Mouse (Mus musculus): ENCODE measurements around the gene 1700016K19Rik. TPM values are rescaled to one million over a fixed set of nuclear protein-coding genes. Genes with fewer than 3 reads are reported as not detected.

The 1700016K19Rik gene
- polyA plus RNA-seq, 1 experiment = not detected

GRCm38 (mm10) chr11:76010838-76011624, 11.3 kb downstream of the 1700016K19Rik start:
- TF ChIP-seq GATA1 (IDR thresholded peaks at IDR 0.05; ENCODE audit: low read length) = no peak

GRCm38 (mm10) chr11:76015251-76015650, 15.5 kb downstream of the 1700016K19Rik start:
- TF ChIP-seq GATA1 (IDR thresholded peaks at IDR 0.05; ENCODE audit: low read length) = no peak

GRCm38 (mm10) chr11:76015814-76016213, 16.1 kb downstream of the 1700016K19Rik start:
- TF ChIP-seq GATA1 (IDR thresholded peaks at IDR 0.05; ENCODE audit: low read length) = no peak

GRCm38 (mm10) chr11:76019879-76020278, 20.2 kb downstream of the 1700016K19Rik start:
- no peak for TF ChIP-seq GATA1 (IDR thresholded peaks at IDR 0.05; ENCODE audit: low read length)

GRCm38 (mm10) chr11:76020916-76021315, 21.2 kb downstream of the 1700016K19Rik start:
- TF ChIP-seq GATA1 (IDR thresholded peaks at IDR 0.05; ENCODE audit: low read length) = no peak

GRCm38 (mm10) chr11:76025080-76025583, 25.4 kb downstream of the 1700016K19Rik start:
- no peak for TF ChIP-seq GATA1 (IDR thresholded peaks at IDR 0.05; ENCODE audit: low read length)

- no peak for TF ChIP-seq GATA1 (IDR thresholded peaks at IDR 0.05; ENCODE audit: low read length)
Measured at GRCm38 (mm10) chr11:76026527-76027138, 26.9 kb downstream of the 1700016K19Rik start.

- no peak for TF ChIP-seq GATA1 (IDR thresholded peaks at IDR 0.05; ENCODE audit: low read length)
Measured at GRCm38 (mm10) chr11:76027139-76028071, 27.7 kb downstream of the 1700016K19Rik start, which contains the start of gene Rflnb. Gene Rflnb (minus strand): TSS chr11:76027782.

- TF ChIP-seq GATA1 (IDR thresholded peaks at IDR 0.05; ENCODE audit: low read length) = no peak
Measured at GRCm38 (mm10) chr11:76028072-76028465, 28.4 kb downstream of the 1700016K19Rik start.

- TF ChIP-seq GATA1 (IDR thresholded peaks at IDR 0.05; ENCODE audit: low read length) = no peak
Measured at GRCm38 (mm10) chr11:76033359-76033758, 33.6 kb downstream of the 1700016K19Rik start.

- no peak for TF ChIP-seq GATA1 (IDR thresholded peaks at IDR 0.05; ENCODE audit: low read length)
Measured at GRCm38 (mm10) chr11:76033836-76034235, 34.1 kb downstream of the 1700016K19Rik start.

- TF ChIP-seq GATA1 (IDR thresholded peaks at IDR 0.05; ENCODE audit: low read length) = no peak
Measured at GRCm38 (mm10) chr11:76035182-76035581, 35.5 kb downstream of the 1700016K19Rik start.

GRCm38 (mm10) chr11:76037581-76038294, 38.0 kb downstream of the 1700016K19Rik start:
- TF ChIP-seq GATA1 (IDR thresholded peaks at IDR 0.05; ENCODE audit: low read length) = no peak

- no peak for TF ChIP-seq GATA1 (IDR thresholded peaks at IDR 0.05; ENCODE audit: low read length)
Measured at GRCm38 (mm10) chr11:76039271-76040053, 39.8 kb downstream of the 1700016K19Rik start.
